Mouse (Mus musculus) ES-E14 (cell line): ENCODE data around the gene Olfr93. TPM values are rescaled to one million over a fixed set of nuclear protein-coding genes. Genes with fewer than 3 reads are reported as not detected.

Experiments
- DNase-seq: peaks from one replicate; pipeline ENCODE4 v3.0.0-alpha.2; 2013; ENCODE audit warnings: low read depth, low spot score
- H3K27ac ChIP-seq: 2 replicates; pipeline ENCODE4 v1.5.1; 2012; ENCODE audit warnings: low read depth, mild to moderate bottlenecking, low read length, moderate library complexity, mixed read lengths; ENCODE audit not compliant: poor library complexity, insufficient read depth, severe bottlenecking
- H3K36me3 ChIP-seq: 2 replicates; pipeline ENCODE4 v1.6.1; 2012; ENCODE audit warnings: mild to moderate bottlenecking, low read length, moderate library complexity, mixed read lengths; ENCODE audit not compliant: control insufficient read depth, poor library complexity, insufficient read depth, severe bottlenecking
- H3K4me1 ChIP-seq, 2 experiments: fragments of 150-350 bp in 1 of 2; sonication (generic) in 1 of 2; 2 replicates each; pipeline ENCODE4 v1.6.1; 2012; ENCODE audit warnings: low read length in 2 of 2, mild to moderate bottlenecking in 1 of 2, mixed read lengths in 1 of 2; ENCODE audit not compliant: control insufficient read depth in 2 of 2, insufficient read depth in 2 of 2, poor library complexity in 1 of 2
- H3K4me3 ChIP-seq, 2 experiments: fragments of 150-350 bp in 1 of 2; sonication (generic) in 1 of 2; 2 replicates each; pipeline ENCODE4 v1.5.1; 2012; ENCODE audit warnings: low read length in 2 of 2, low read depth in 1 of 2, mild to moderate bottlenecking in 1 of 2, mixed read lengths in 1 of 2; ENCODE audit not compliant: insufficient read depth in 1 of 2, poor library complexity in 1 of 2, severe bottlenecking in 1 of 2
- H3K9ac ChIP-seq: 2 replicates; pipeline ENCODE4 v1.6.1; 2012; ENCODE audit warnings: low read depth, mild to moderate bottlenecking, low read length, mixed read lengths; ENCODE audit not compliant: poor library complexity, insufficient read depth, severe bottlenecking
- H3K9me3 ChIP-seq: fragments of 150-350 bp; sonication (generic); 2 replicates; pipeline ENCODE4 v1.6.1; 2012; ENCODE audit warnings: low read depth, mild to moderate bottlenecking, low read length; ENCODE audit not compliant: control insufficient read depth, insufficient read depth
- CHD2 ChIP-seq: IDR thresholded peaks from 2 replicates; pipeline ENCODE4 v1.6.1; 2014; ENCODE audit warnings: mild to moderate bottlenecking, low read depth, low read length, inconsistent platforms
- HCFC1 ChIP-seq: IDR thresholded peaks from 2 replicates; pipeline ENCODE4 v1.6.1; 2012; ENCODE audit warnings: low read length, inconsistent platforms, borderline replicate concordance; ENCODE audit not compliant: insufficient read depth
- MAFK ChIP-seq: IDR thresholded peaks from 2 replicates; pipeline ENCODE4 v1.6.1; 2014; ENCODE audit warnings: mild to moderate bottlenecking, low read depth, low read length, inconsistent platforms; ENCODE audit not compliant: insufficient read depth
- ZC3H11A ChIP-seq: IDR thresholded peaks from 2 replicates; pipeline ENCODE4 v1.6.1; 2012; ENCODE audit warnings: low read depth, mild to moderate bottlenecking, inconsistent platforms, low read length, borderline replicate concordance
- ZNF384 ChIP-seq: IDR thresholded peaks from 2 replicates; pipeline ENCODE4 v1.6.1; 2012; ENCODE audit warnings: low read depth, low read length, inconsistent platforms
- in situ Hi-C, 2 experiments: fragments of 600-800 bp; cut with MboI; formaldehyde crosslinking; loops; one replicate each; pipeline ENCODE4 v1.15.1; 2025; ENCODE audit warnings: low sequenced_read_pairs in 2 of 2, inconsistent platforms in 1 of 2; ENCODE audit not compliant: unreplicated experiment in 2 of 2
- total RNA-seq: library from RNA; depleted of rRNA; stranded (reverse); fragments of 300-350 nt; gene quantifications from 2 replicates; pipeline ENCODE4 v1.2.3, GENCODE M21; 2012

Olfr93 gene
- total RNA-seq, 1 experiment = not detected

DNA sequence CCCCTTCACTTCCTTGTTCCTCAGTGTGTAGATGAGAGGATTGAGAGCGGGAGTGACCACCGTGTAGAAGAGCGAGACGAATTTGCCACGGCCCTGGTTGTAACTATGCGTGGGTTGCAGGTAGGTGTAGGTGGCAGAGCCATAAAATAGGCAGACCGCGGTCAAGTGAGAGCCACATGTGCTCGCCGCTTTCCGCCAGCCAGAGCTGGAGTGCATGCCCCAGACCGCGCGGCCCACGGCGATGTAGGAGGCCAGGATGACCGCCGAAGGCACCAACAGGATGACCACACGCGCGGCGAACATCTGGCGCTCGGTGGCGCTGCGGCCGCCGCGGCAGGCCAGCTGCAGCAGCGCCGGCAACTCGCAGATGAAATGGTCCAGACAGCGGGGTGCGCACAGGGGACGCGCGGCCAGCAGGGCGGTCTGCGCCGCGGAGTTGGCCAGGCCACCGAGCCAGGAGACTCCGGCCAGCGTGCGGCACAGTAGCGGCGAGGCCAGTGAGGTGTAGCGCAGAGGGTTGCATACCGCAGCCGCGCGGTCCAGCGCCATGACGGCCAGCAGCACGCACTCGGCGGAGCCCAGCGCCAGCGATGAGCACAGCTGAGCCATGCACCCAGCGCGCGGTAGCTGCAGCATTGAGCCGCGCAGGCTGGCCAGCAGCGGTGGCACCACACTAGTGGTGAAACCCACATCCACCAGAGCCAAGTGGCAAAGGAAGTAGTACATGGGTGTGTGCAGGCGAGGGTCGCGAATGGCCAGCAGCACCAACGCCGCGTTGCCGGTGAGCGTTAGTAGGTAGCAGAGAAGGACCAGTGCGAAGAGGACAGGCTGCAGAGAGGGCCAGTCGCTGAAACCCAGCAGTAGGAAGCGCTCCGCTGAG lies 35.8 kb upstream of the Olfr93 start:
- H3K36me3 ChIP-seq = no peaks in the 10 kb centered on the region
- peaks cover 1 to 4% of the 10 kb centered on the region in 2 experiments; a peak in 1 of 4 replicates for H3K4me1 ChIP-seq
- H3K9me3 ChIP-seq = no peaks in the 10 kb centered on the region
- H3K9ac ChIP-seq = peak overlapping the region; percentile 31
- H3K4me3 ChIP-seq = peak overlapping the region; percentile 71 to 73
- no peak for TF ChIP-seq MAFK
- no peak for TF ChIP-seq ZC3H11A
- no peak for TF ChIP-seq HCFC1
- no peak for TF ChIP-seq ZNF384
- no peak for TF ChIP-seq CHD2
- no peak overlapping the region for H3K27ac ChIP-seq
- no peak for DNase-seq
- in situ Hi-C loops = no loop called here

DNA sequence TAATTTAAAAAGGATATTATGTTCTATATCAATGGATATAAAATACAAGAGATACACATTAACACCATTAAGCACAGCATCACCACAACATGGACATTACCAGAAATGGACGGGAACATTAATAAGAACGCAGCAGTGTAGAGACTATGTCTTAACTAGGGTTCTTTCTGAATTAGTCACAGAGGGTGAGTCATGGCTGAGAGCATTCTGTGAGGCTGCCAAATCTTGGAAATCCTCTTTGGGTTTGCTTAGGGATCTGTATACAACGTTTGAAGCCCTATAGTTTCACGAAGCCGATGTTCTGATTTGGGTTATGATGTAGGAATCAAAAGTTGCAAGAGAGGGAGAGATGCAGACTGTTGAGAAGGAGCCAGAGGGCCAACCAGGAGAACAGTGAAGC lies 33.5 kb upstream of the Olfr93 start:
- H3K27ac ChIP-seq = no peak overlapping the region
- no peak for TF ChIP-seq ZNF384
- no peak for TF ChIP-seq HCFC1
- no peak for TF ChIP-seq MAFK
- TF ChIP-seq ZC3H11A = no peak
- no peak overlapping the region for H3K9ac ChIP-seq
- no peak for DNase-seq
- H3K4me1 ChIP-seq = peaks cover 1 to 4% of the 10 kb centered on the region in 2 experiments; a peak in 1 of 4 replicates
- in situ Hi-C loops = no loop called here
- no peak overlapping the region for H3K4me3 ChIP-seq
- H3K36me3 ChIP-seq = no peaks in the 10 kb centered on the region
- H3K9me3 ChIP-seq = no peaks in the 10 kb centered on the region

- in situ Hi-C loops = no loop called here
These were observed 32.4 kb upstream of the Olfr93 start, which contains the start of gene Ubd for GRCm38 (mm10) chr17:37193656-37194055. TSS of gene Ubd (plus strand) at chr17:37193892.

DNA sequence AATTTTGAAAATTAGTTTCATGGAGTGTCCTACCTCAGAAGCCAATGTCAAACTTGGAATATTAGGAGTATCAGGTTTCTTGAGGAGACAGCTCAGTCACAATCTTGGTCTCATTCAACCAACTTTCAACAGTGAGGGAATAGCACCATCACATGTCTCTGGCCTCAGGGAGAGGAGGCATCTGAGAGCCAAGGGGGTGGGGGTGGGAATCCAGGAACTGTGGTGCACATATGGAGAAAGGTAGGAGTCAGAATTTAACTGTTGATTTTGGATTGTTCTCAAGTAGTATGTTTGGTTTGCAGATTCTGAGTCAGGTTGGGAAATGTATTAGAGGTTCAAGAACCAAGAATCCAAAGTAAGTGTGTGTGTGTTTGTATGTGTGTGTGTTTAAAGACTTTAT lies 31.7 kb upstream of the Olfr93 start:
- Histone ChIP-seq H3K27ac (no peak overlapping the region), H3K4me3 (no peak overlapping the region), H3K9ac (no peak overlapping the region), H3K9me3 (no peaks in the 10 kb centered on the region), H3K36me3 (no peaks in the 10 kb centered on the region), H3K4me1 (peaks cover 1 to 4% of the 10 kb centered on the region in 2 experiments; a peak in 1 of 4 replicates)
- in situ Hi-C loops = no loop called here
- no peak for TF ChIP-seq ZC3H11A
- TF ChIP-seq HCFC1 = no peak
- no peak for TF ChIP-seq CHD2
- no peak for TF ChIP-seq ZNF384
- no peak for TF ChIP-seq MAFK
- DNase-seq = no peak

More at GRCm38 (mm10) chr17:37193656-37194055, 32.4 kb upstream of the Olfr93 start, which contains the start of gene Ubd:
- H3K4me1 ChIP-seq = peaks cover 1 to 4% of the 10 kb centered on the region in 2 experiments; a peak in 1 of 4 replicates
- H3K9ac ChIP-seq = no peak within 1 kb of the TSS
- no peak for DNase-seq
- H3K36me3 ChIP-seq = no peaks in the 10 kb centered on the region
- TF ChIP-seq HCFC1 (no peak), MAFK (no peak), CHD2 (no peak), ZNF384 (no peak), ZC3H11A (no peak)
- no peak within 1 kb of the TSS for H3K4me3 ChIP-seq
- H3K9me3 ChIP-seq = no peaks in the 10 kb centered on the region
- no peak within 1 kb of the TSS for H3K27ac ChIP-seq
